Mouse (Mus musculus) naive thymus-derived CD4-positive, alpha-beta T cell, adult 2 months (primary cell): Measurements from ENCODE around the gene Ube2e1.

Source experiments
- DNase-seq: peaks from one replicate; pipeline ENCODE4 v3.0.0-alpha.2; 2011; ENCODE audit warnings: low read depth

Gene Ube2e1

GRCm38 (mm10) chr14:18241786-18242185 lies 89.9 kb downstream of the Ube2e1 start:
- no peak for DNase-seq

- no peak for DNase-seq
These were observed 91.5 kb downstream of the Ube2e1 start for GRCm38 (mm10) chr14:18240132-18240531.

GRCm38 (mm10) chr14:18238750-18239731 lies 92.6 kb downstream of the Ube2e1 start, which contains the start of gene Nr1d2:
Gene Nr1d2 (minus strand): TSS chr14:18239127.
- peak; percentile 98 for DNase-seq

- peak; percentile 98 for DNase-seq
These were observed 93.4 kb downstream of the Ube2e1 start for GRCm38 (mm10) chr14:18238131-18238749.

- DNase-seq: peak; percentile 15
These were observed 94.3 kb downstream of the Ube2e1 start for GRCm38 (mm10) chr14:18237381-18237780.

- DNase-seq: peak; percentile 16
These were observed 95.0 kb downstream of the Ube2e1 start for GRCm38 (mm10) chr14:18236496-18237235.

GRCm38 (mm10) chr14:18233981-18234960 lies 97.4 kb downstream of the Ube2e1 start:
- peak; percentile 20 for DNase-seq

GRCm38 (mm10) chr14:18233076-18233475 lies 98.6 kb downstream of the Ube2e1 start:
- no peak for DNase-seq
